In genomic region chr9:25485406-25485805, GRCm38 (mm10) we compare ENCODE assay signal across 9 mouse cellular contexts. TPM values are rescaled to one million over a fixed set of nuclear protein-coding genes. Genes with fewer than 3 reads are reported as not detected.
DNase-seq lines count a peak whose midpoint lies in the region; ATAC-seq and TF ChIP-seq lines count a peak whose summit lies in the region.
"Had no signal": no experiment of that assay in that cellular context is flagged by ENCODE, and none has a peak within 500 bp of the region (broad histone marks: within the 10 kb centered on the region; RNA-seq: fewer than 3 reads in every experiment).

No protein-coding gene starts in this region.

- no peaks in the 10 kb centered on the region for H3K27me3 ChIP-seq in heart, embryonic 15.5 days

- H3K9ac ChIP-seq in heart, embryonic 15.5 days: no peak overlapping the region

- H3K4me2 ChIP-seq in heart, embryonic 15.5 days: peak overlapping the region; percentile 90

- DNase-seq in layer of hippocampus, adult 2 months (ENCODE audit: low spot score in 2 of 2): no peak
- no peak for DNase-seq in layer of hippocampus, postnatal 36 days
- no peak for DNase-seq in embryo, embryonic 10 days (ENCODE audit: low spot score)
- DNase-seq in MN1 (ENCODE audit: low spot score): no peak
- DNase-seq: kidney, postnatal 14 days had no signal

- H3K9me3 ChIP-seq in heart, embryonic 15.5 days (replicated peaks): no peaks in the 10 kb centered on the region

- TF ChIP-seq CTCF in layer of hippocampus, adult 2 months (conservative IDR thresholded peaks at IDR 0.05): no peak

- no peak overlapping the region for H3K27ac ChIP-seq in layer of hippocampus, adult 2 months
- peak overlapping the region; percentile 18; the same call in 1 of the 2 replicates for H3K27ac ChIP-seq in heart, embryonic 15.5 days

- H3K36me3 ChIP-seq in heart, embryonic 15.5 days: no peaks in the 10 kb centered on the region

- H3K4me1 ChIP-seq in heart, embryonic 15.5 days (replicated peaks): peaks cover 82% of the 10 kb centered on the region

- ATAC-seq in common myeloid progenitor, adult 5-6 weeks (replicated peaks; ENCODE audit: low read depth, poor library complexity, severe bottlenecking): 0 out of 2 replicates have a peak, but pooled peaks have one; percentile 5
- ATAC-seq in heart, embryonic 15.5 days (replicated peaks; ENCODE audit: insufficient number of reproducible peaks, insufficient read depth, low FRiP score, low read depth): no peak
- peak; percentile 14; the same call in 1 of the 2 replicates for ATAC-seq in neutrophil, adult 5-6 weeks (ENCODE audit: extremely low read depth, insufficient number of reproducible peaks, low FRiP score, poor library complexity, severe bottlenecking)

- peak overlapping the region; percentile 91; the same call in 1 of the 2 replicates for H3K4me3 ChIP-seq in layer of hippocampus, adult 2 months
- peak overlapping the region; percentile 90 for H3K4me3 ChIP-seq in heart, embryonic 15.5 days
- H3K4me3 ChIP-seq: erythroblast, embryonic 14.5 days had no signal

- 65% methylated on average over 7 of the region's 7 CpGs for WGBS in heart, embryonic 15.5 days

RNA-seq across cellular contexts. Expression of gene Eepd1, which starts 4.1 kb away (rescaled TPM):
- total RNA-seq in layer of hippocampus, adult 2 months (2021): 10 to 100 TPM; 18.0 to 19.4 TPM
- total RNA-seq in layer of hippocampus, postnatal 36 days (2021): 10 to 100 TPM; 14.5 to 18.0 TPM
- 3.9 and 4.7 TPM in 2 replicates for total RNA-seq in common myeloid progenitor, adult 5-6 weeks (2017)
- 21.4 and 21.5 TPM in 2 replicates for polyA plus RNA-seq in heart, embryonic 15.5 days (2015; fragmentation: Nextera tagmentation; extraction: Ambion mirVana)
- 10.9 and 12.3 TPM in 2 replicates for total RNA-seq in neutrophil, adult 5-6 weeks (2017)
